Mouse (Mus musculus) thymus, postnatal 4 days (tissue): ENCODE results near the gene Hrh3.

Experiments
- DNase-seq: peaks from one replicate; pipeline ENCODE4 v3.0.0; 2021

Gene Hrh3

GRCm38 (mm10) chr2:180103978-180104658, at the start of gene Hrh3:
Hrh3 (minus strand) TSS chr2:180104488.
- DNase-seq: peak; percentile 92

GRCm38 (mm10) chr2:180148551-180148950, 44.3 kb upstream of the Hrh3 start:
- no peak for DNase-seq

- DNase-seq: no peak
Measured at GRCm38 (mm10) chr2:180147379-180147778, 43.1 kb upstream of the Hrh3 start.

- no peak for DNase-seq
Measured at GRCm38 (mm10) chr2:180146091-180146490, 41.8 kb upstream of the Hrh3 start.

- no peak for DNase-seq
Measured at GRCm38 (mm10) chr2:180135414-180135813, 31.1 kb upstream of the Hrh3 start.

- no peak for DNase-seq
Measured at GRCm38 (mm10) chr2:180133911-180134310, 29.6 kb upstream of the Hrh3 start.

GRCm38 (mm10) chr2:180133231-180133630, 28.9 kb upstream of the Hrh3 start:
- DNase-seq: no peak

GRCm38 (mm10) chr2:180127675-180128074, 23.4 kb upstream of the Hrh3 start:
- DNase-seq: no peak

- no peak for DNase-seq
Measured at GRCm38 (mm10) chr2:180126195-180126594, 21.9 kb upstream of the Hrh3 start.

- DNase-seq: no peak
Measured at GRCm38 (mm10) chr2:180124192-180124591, 19.9 kb upstream of the Hrh3 start.

- DNase-seq: no peak
Measured at GRCm38 (mm10) chr2:180120292-180120761, 16.0 kb upstream of the Hrh3 start.

- DNase-seq: peak; percentile 67
Measured at GRCm38 (mm10) chr2:180119439-180120291, 15.4 kb upstream of the Hrh3 start.

- peak; percentile 96 for DNase-seq
Measured at GRCm38 (mm10) chr2:180118661-180119438, 14.6 kb upstream of the Hrh3 start, which contains the start of gene Osbpl2. Osbpl2 (plus strand) TSS chr2:180119306.

- peak; percentile 49 for DNase-seq
Measured at GRCm38 (mm10) chr2:180117485-180118194, 13.4 kb upstream of the Hrh3 start.

GRCm38 (mm10) chr2:180116741-180117484, 12.6 kb upstream of the Hrh3 start:
- no peak for DNase-seq

- DNase-seq: no peak
Measured at GRCm38 (mm10) chr2:180116081-180116493, 11.8 kb upstream of the Hrh3 start.

GRCm38 (mm10) chr2:180115279-180115678, 11.0 kb upstream of the Hrh3 start:
- DNase-seq: no peak

- DNase-seq: no peak
Measured at GRCm38 (mm10) chr2:180113909-180114890, 9.9 kb upstream of the Hrh3 start.

- peak; percentile 7 for DNase-seq
Measured at GRCm38 (mm10) chr2:180108285-180108684, 4.0 kb upstream of the Hrh3 start.

GRCm38 (mm10) chr2:180107081-180107480, 2.8 kb upstream of the Hrh3 start:
- DNase-seq: peak; percentile 70
